Mouse (Mus musculus) kidney, adult 9 months (tissue): Measurements from ENCODE around the gene Ppp1r1b.
"Not testable (repeated sequence)": the region's sequence is repeated elsewhere in the genome, so short reads cannot be mapped to it uniquely, and the experiment has no call there.

Source experiments
- DNase-seq: peaks from one replicate; pipeline ENCODE4 v3.0.0; 2022

The Ppp1r1b gene

DNA sequence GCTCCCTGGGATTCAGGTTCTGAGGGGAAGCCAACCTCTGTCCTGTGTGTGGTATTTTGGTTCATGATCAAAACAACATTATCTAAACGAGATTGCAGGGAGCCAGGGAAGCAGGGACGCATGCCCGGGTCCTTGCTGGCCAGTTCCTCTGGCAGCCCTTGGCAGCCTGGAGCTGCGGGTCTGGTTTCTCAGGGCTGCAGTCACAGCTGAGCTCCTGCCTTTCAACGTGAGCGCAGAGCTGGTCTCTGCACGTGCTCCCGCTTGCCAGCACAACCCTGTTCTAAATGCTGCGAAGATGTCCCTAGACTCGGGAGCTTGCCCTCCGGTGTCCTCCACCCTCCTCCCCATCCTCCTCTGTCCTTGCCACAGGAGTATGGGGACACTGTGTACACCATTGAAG is 29.6 kb downstream of the Ppp1r1b start:
- DNase-seq: no peak

DNA sequence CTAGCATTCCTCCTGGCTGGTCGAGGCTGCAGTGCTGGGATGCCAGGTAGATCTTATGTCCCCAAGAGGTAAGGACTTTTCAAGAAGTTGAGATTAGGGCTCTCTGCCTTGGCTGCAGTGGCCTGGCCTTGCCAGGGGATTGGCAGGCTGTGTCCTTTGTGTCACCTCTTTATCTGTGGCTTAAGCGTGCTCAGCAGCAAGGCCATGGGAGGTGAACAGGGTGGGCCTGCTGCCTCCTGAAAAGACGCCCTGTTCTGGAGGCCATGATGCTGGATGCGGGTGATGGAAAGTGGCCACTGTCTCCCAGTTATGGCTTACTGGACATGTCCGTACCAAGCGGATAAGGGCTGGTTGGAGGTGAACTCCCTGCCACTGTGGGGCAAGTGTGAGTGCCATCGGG is 31.2 kb downstream of the Ppp1r1b start:
- no peak for DNase-seq

DNA sequence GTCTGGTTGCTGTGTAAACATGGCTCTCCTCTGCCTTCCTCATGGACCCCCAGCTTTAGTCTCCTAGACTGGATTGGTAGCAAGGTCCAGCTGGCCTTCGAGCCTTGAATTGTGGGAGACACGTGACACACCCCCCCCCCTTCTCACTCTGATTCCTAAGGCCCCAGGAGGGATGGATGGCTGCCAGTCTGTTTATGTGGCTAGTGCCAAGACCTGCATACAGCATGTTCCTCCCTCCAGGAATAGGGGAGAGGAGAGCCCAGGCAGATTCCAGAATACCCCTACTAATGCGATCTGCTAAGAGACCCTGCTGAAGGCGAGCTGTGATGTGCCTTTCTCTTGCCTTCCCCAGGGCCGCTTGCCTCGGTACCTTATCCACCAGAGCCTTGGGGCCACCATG is 31.9 kb downstream of the Ppp1r1b start:
- peak; percentile 57 for DNase-seq

DNA sequence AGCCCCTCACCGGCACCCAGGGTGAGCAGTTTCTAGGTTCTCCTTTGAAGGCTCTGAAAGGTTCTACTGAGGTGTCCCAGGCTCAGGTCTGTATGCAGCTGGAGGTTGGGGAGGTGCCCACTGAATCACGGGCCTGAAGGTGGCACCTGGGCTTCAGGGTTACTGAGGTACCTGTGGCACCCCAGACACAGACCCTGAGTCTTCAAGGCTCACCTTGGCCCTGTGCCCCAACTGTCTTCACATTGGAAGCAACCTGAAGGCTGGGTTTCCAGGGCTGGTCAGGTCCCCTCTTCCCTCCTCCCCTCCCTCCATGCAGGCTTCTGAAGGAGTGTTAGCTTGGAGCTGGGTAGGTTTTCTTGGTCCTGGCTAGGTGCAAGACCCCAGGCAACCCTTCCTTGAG is 33.4 kb downstream of the Ppp1r1b start:
- DNase-seq: no peak

DNA sequence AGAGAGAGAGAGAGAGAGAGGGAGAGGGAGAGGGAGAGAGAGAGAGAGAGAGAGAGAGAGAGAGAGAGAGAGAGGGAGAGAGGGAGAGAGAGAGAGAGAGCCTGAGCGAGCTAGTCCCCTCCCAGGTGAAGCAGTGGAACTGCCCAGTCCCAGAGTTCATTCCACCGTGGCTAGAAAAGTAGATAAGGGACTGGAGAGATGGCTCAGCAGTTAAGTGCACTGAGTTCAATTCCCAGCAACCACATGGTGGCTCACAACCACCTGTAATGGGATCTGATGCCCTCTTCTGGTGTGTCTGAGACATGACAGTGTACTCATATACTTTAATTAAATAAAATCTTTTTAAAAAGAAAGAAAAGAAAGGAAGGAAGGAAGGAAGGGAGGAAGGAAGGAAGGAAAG is 34.2 kb downstream of the Ppp1r1b start:
- DNase-seq: not testable (repeated sequence)

DNA sequence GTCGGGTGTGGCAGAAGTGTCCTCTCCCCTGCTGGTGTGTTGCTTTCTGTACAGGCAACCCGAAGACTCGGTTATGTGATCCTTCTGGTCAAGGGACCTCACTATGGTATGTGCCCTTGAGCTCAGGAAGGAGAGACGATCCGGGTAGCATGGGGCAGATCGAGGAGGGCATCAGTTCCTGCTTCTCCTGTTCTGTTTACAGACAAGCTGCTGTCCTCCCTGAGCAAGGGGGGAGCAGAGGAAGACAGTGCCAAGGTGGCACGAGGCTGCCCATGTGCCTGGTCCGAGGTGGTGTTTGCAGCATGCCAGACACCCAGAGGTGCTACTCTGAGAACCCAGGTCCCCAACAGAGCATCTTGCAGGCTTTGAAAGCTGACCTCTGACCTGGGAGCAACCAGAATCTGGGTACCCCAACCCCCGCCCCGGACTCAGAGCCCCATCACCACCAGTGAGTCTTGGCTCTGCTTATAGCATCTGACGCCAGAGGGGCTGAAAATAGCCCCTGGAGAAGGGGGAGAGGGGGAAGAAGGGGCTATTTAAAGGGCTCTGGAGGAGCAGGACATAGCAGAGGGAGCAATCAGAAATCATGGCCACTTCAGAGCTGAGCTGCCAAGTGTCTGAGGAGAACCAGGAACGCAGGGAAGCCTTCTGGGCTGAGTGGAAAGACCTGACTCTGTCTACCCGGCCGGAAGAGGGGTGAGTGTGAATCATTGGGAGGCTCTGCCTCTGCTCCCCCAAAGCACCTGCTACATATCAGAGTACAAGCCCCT is 35.2 kb downstream of the Ppp1r1b start, which contains the start of gene Tcap:
TSS of gene Tcap (plus strand) at position 551 of the 770 bp plus-strand sequence.
- no peak for DNase-seq

DNA sequence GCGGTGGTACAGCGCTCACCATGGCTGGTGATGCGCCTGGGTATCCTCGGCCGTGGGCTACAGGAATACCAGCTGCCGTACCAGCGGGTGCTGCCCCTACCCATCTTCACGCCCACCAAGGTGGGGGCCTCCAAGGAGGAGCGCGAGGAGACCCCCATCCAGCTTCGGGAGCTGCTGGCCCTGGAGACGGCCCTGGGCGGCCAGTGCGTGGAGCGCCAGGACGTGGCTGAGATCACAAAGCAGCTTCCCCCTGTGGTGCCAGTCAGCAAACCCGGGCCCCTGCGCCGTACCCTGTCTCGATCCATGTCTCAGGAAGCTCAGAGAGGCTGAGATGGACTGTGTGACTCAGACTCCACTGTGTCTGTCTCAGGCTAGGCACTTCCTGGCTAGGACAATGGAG is 36.0 kb downstream of the Ppp1r1b start:
- no peak for DNase-seq

DNA sequence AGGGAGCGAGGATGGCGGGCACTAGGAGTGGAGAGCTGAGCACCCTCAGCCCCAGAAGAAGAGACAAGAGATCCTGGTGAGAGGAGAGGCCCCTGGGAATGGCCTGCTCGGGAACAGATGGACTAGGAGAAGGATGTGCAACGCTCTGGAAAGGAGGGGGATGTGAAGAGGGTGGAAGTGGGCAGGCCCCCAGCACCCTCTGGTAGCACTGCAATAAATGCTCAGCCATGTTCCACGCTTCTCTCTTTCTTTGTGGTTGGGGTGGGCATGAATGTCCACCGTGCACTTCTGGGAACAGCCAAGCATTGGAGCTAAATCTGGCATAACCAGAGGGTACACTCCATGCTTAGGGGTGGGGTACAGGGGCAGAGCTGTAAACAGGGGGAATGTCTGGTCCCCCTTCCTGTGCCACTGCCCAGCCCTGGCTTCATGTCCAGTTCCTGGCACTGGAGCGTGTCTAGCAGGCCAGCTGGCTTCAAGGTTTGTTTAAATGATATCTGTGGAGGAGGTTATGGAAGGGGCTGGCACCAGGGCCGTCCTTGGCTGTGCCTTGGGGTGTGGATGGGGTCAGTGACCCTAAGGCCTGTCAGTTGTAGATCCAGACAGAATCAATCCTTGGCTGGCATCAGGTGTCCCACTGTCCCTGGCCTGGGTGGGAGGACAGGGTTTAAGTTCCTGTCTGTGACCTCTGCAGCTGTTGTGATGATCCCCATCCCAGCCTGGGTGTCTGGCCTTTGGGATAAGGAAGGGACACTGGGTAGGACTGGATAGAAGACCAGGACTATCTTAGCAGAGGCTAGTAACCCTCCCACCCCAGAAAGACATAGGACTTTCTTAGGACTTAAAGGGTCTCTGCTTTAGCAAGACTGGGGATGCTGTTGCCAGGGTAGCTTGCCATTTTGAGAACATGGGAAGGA is 36.8 kb downstream of the Ppp1r1b start:
- no peak for DNase-seq

DNA sequence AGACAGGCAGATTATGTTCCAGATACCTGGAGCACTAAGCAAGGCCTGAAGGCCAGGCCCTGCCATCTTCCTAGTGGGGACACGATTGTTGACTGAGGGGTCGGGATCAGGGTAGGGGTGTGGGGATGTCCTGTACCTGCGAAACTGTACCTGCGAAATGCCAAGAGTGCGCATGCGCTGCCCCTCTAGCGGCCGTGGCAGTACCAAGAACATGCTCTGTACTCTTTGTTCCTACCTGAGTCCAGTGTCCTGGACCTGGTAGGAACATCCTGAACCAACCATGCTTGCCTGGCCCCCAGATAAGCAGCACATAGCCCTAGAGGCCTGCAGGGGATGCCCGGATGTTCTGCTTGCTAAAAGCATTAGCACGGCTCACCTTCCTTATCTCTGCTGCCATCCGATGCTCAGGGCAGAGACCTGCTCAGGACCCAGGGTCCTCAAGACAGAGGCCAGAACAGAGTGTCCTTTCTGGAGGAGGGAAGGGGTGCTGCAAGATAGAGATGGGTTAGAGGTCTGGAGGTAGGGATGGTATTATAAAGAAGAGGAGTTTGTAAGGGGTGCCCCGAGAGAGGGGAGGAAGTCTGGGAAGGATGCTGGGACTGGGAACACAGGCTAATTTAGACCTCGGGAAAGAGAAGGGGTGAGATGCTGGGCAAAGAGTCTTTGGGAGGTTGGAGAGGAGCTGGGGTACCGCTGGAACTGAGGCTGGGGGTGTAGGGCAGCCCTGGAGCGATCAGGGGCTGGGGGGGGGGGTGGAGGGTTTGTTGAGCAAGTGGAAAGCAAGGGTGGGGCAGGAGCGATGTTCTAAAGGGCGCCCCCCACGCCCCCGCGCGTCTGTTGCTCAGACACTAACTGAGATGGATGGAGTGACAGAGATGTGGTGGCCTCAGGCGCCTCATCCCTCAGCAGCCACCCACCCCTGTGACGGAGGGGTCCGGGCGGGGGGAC is 37.7 kb downstream of the Ppp1r1b start, which contains the start of gene Pnmt:
TSS of gene Pnmt (plus strand) at position 813 of the 948 bp plus-strand sequence.
- DNase-seq: no peak

DNA sequence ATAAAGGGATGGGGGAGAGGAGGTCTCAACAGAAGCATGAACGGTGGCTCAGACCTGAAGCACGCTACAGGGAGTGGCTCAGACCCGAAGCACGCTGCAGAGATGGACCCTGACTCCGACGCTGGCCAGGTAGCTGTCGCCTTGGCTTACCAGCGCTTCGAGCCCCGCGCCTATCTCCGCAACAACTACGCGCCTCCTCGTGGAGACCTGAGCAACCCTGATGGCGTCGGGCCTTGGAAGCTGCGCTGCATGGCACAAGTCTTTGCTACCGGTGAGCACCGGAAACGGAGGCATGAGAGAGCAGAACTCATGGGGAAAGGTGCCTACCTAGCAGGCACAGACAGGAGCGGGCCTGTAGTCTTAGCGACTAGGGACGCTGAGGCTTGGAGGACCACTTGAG is 38.4 kb downstream of the Ppp1r1b start:
- no peak for DNase-seq

DNA sequence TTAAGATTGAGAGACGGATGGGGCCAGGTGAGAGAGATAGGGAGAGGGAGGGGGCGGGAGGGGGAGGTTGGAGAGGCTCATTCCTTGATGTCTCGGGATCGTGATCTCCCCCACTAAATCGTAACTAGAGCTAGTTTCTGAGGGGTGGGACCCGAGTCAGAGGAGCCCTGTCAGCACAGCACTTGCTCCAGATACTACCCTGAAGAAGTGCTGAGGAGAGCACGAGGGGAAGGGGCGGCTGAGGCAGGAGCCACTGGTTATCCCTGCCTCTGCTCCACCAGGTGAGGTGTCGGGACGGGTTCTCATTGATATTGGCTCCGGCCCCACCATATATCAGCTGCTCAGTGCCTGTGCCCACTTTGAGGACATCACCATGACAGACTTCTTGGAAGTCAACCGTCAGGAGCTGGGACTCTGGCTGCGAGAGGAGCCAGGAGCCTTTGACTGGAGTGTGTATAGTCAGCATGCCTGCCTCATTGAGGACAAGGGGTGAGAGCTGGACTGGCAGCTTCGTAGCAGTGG is 38.9 kb downstream of the Ppp1r1b start:
- DNase-seq: no peak

DNA sequence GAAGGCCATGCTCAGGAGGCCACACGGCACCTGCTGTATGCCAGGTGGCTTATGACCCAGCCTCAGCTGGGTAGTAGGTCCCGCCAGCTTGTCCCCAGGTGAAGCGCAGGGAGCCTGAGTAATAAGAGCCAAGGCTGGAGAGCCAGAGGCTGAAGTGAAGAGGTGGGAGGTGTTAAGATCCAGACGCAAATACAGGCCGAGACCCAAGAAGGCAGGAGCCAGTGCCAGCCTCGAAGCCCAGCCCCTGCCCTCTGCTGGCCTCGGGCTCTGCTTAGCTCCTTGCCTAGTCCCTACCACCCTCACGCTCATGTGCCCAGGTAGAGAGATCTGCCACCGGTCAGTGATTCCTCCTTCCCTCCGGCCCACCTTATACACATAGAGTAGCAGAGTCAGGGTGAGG is 40.1 kb downstream of the Ppp1r1b start:
- no peak for DNase-seq

DNA sequence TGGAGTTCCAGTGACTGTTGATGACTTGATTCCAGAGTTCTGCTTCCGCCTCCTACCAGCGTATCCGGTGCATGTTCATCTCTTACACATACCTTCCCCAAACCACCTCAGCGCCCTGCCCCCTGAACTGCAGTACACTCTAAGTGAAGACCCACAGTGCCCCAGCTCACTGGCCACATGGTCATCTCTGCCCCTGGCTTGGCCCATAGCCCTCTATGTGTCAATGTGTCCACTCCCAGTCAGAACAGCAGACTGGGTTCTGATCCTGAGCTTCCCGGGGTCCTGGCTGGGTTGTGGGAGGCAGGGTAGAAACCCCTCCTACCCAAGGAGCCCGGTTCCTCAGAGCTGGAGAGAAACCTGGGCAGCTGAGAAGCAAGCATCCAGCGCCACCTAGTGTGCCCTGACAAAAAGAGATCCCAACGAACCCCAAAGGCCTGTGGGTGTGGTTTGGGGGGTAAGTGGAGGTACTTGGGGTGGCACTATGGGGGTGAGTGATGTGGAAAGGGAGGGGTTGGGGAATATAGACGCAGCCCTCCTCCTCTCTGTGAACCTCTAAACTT is 41.1 kb downstream of the Ppp1r1b start:
- DNase-seq: peak; percentile 67

DNA sequence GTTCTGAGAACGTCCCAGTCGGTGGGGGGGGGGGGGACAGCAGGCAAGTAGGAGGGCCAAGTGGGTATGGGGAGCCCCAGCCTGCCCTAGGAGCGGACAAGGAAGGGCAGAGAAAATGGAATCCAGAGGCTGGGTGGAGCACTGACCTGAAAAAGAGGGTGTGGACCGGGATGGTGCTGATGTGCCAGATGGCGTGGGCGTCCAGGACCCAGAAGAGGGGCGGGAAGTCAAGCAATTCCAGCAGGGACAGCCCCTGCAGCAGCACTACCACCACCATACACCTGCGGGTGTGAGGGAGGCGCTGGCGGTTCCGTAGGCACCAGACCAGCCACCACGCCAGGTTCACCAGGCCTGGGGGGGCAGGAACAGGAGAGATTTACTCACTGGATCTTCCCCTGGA is 41.9 kb downstream of the Ppp1r1b start:
- no peak for DNase-seq

DNA sequence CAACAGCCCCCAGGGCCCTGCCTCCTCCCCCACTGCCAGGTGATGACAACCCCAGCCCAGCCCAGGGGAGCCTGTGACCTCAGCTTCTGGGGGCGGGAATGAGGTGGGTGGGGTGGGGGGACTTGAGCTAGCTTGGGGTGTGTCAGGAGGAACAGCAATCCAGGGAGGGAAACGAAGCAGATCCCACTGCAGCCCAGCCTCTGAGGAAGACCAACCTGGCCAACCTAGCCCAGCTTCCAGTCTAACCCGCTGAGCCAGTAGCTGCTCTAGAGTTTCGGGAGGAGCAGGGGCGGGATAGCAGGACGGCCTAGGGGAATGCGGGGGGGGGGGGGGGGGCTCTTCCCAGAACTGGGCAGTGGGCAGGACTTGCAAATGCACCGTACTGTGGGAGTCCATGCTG is 43.8 kb downstream of the Ppp1r1b start:
- no peak for DNase-seq

DNA sequence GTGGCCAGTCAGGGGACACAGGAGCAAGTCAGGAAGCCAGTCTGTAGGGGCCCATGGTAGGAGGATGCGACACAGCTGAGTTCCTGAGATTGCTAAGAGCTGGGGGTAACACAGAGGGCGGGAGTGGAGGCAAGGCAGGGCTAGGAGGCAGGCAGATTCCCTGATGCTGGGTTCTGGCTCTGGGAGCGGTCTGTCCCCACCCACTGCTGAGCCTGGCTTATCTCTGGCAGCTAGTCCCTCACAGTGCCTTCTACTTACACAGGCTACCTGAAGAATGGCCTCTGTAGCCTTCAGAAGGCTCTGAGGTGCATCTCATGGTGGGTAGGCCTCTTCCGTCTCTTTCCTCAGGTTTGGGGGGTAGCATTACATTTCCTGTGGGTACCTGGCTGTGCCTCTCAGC is 44.4 kb downstream of the Ppp1r1b start:
- DNase-seq: no peak

DNA sequence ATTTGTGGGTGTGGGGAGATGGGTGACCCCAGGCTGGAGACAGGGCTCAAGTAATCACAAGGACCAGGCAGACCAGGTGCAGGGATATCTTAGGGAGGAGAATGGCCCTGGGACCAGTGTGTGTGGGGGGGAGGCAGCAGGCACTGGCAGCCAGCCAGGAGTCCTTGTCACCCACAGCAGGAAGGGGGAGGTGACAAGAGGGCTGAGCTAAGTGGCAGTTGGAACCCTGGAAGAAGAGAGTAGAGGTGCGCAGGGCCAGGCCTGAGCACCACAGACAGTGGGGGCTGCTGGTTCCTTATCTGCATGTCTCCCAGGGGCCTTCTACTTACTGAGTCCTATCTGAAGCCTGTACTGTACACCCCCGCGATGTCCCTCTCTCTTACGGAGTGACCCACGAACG is 45.1 kb downstream of the Ppp1r1b start:
- no peak for DNase-seq

DNA sequence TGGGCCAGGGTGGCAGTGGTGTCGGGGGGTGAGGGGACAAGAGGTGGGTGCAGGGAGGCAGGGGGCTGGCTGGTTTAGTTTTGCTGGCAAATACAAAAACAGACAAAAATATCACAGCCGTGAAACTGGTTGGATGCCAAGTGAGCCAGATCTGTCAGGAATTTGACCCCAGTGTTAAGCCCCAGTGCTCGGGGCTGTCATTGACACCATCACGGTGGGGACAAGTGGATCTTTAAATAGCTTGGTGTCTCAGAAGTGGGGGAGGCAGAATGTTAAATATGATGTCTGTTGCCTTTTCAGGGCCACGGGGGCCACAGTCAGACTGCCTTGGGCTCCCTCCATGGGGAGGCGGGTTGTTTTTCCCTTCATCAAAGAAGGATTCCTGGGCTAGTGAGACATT is 46.1 kb downstream of the Ppp1r1b start:
- peak; percentile 55 for DNase-seq

DNA sequence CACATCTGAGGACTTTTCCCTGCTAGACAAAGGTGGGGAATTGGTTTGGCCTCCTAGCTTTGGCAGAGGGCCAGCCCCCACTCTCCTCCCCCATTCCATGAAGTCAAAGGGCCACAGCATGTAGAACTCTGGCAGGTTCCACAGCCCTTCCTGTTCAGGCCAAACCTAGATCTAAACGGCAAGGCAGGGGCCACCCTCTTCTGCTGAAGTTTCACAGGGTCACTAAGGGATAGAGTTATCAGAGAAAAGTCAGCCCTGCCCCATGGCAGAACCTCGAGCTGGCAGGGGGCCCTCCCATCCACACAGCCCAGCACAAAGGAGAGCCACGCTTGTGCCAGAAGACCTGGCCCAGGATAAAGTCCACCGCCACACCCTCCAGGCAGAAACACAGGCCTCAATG is 46.8 kb downstream of the Ppp1r1b start:
- peak; percentile 86 for DNase-seq

DNA sequence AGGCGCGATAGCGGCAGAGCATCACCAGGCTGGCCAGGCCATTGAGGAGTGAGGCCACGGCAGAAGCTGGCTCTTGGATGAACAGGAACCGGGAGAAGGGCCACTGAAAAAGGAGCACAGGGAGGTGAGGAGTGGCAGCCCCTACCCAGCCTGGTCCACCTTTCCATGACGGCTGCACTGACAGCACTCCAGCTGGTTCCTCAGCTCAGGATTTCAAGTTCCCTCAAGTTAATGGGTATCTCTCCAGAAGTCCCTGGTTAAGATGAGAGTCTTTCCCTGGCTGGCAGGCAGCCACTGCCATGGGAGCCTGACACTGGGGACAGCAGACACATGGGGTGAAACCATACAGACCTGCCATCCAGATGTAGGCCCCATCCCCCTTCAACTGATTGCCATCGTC is 49.7 kb downstream of the Ppp1r1b start:
- no peak for DNase-seq

DNA sequence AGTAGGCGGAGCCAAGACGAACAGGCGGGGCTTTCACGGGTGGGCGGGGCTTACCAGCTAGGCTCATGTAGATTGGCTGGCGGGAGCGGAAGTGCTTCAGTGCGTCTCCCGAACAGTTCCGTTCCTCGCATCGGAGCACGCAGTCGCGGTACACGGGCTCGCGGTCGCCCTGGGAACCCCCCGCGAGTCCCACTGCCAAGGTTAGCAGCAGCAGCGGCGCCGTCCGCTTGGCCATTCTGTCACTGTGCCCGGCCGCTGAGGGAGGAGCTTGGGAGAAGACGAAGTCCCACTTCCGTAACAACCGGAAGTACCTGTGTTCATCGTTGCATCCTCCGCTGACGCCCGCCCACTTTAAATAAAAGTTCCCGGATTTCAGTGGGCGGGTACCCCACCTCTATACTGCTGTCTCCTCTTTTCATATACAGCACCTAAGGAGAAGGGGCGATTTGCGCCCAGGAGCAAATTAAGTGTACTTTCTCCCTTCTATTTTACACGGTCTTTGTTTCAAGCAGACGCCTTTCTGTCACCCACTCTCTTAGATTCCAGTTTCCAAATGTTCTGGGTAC is 52.0 kb downstream of the Ppp1r1b start, which contains the start of gene Pgap3:
TSS of gene Pgap3 (minus strand) at position 330 of the 566 bp plus-strand sequence.
- DNase-seq: peak; percentile 92

DNA sequence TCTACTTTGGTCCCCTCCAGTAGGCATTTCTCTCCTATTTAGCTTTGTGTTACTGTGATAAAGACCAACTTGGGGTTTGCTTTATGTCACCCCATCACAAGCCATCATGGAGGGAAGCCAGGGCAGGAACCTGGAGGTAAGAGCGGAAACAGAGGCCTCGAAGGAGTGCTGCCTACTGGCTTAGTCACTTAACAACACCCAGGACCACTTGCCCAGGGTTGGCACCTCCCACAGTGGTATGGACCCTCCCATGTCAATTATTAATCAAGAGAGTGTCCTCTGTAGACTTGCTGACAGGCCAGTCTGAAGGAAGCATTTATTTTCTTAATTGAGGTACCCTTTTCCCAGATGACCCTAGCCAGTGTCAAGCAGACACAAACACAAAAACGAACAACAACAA is 52.6 kb downstream of the Ppp1r1b start:
- DNase-seq: peak; percentile 91
